Comparison of ENCODE assay signal across 20 mouse cellular contexts in genomic region chr2:145949475-145950068, GRCm38 (mm10). TPM values are rescaled to one million over a fixed set of nuclear protein-coding genes. Genes with fewer than 3 reads are reported as not detected.
DNase-seq lines count a peak whose midpoint lies in the region; ATAC-seq lines count a peak whose summit lies in the region.
"Had no signal": no experiment of that assay in that cellular context is flagged by ENCODE, and none has a peak within 500 bp of the region (broad histone marks: within the 10 kb centered on the region; RNA-seq: fewer than 3 reads in every experiment).

No protein-coding gene starts in this region.

- H3K9ac ChIP-seq in hindbrain, embryonic 14.5 days = no peak overlapping the region
- H3K9ac ChIP-seq in midbrain, embryonic 15.5 days = no peak overlapping the region
- H3K9ac ChIP-seq: embryonic facial prominence, embryonic 15.5 days; heart, embryonic 13.5 days; liver, embryonic 12.5 days had no signal

- no peaks in the 10 kb centered on the region for H3K9me3 ChIP-seq in hindbrain, embryonic 14.5 days (ENCODE audit: control insufficient read depth, low read length)
- no peaks in the 10 kb centered on the region for H3K9me3 ChIP-seq in midbrain, embryonic 15.5 days
- H3K9me3 ChIP-seq: embryonic facial prominence, embryonic 15.5 days; heart, embryonic 13.5 days; liver, embryonic 12.5 days had no signal

- H3K4me2 ChIP-seq in hindbrain, embryonic 14.5 days (replicated peaks) = 0 out of 2 replicates have a peak overlapping the region, but pooled peaks have one; percentile 4
- no peak overlapping the region for H3K4me2 ChIP-seq in midbrain, embryonic 15.5 days
- H3K4me2 ChIP-seq: embryonic facial prominence, embryonic 15.5 days; heart, embryonic 13.5 days; liver, embryonic 12.5 days had no signal

- no peaks in the 10 kb centered on the region for H3K27me3 ChIP-seq in hindbrain, embryonic 14.5 days (ENCODE audit: control insufficient read depth, insufficient read depth, low read length)
- no peaks in the 10 kb centered on the region for H3K27me3 ChIP-seq in midbrain, embryonic 15.5 days (replicated peaks)
- H3K27me3 ChIP-seq: embryonic facial prominence, embryonic 15.5 days; heart, embryonic 13.5 days; liver, embryonic 12.5 days had no signal

- ATAC-seq in hindbrain, embryonic 14.5 days (ENCODE audit: low FRiP score) = peak; percentile 62; the same call in 1 of the 2 replicates
- peak; percentile 70 for ATAC-seq in midbrain, embryonic 15.5 days (replicated peaks)
- ATAC-seq: liver, embryonic 12.5 days had no signal

- H3K36me3 ChIP-seq in hindbrain, embryonic 14.5 days (replicated peaks; ENCODE audit: control insufficient read depth, insufficient read depth) = no peaks in the 10 kb centered on the region
- no peaks in the 10 kb centered on the region for H3K36me3 ChIP-seq in midbrain, embryonic 15.5 days (replicated peaks)
- H3K36me3 ChIP-seq: embryonic facial prominence, embryonic 15.5 days; heart, embryonic 13.5 days; liver, embryonic 12.5 days had no signal

- 0 out of 2 replicates have a peak overlapping the region, but pooled peaks have one; percentile 3 for H3K27ac ChIP-seq in hindbrain, embryonic 14.5 days
- H3K27ac ChIP-seq in midbrain, embryonic 15.5 days = no peak overlapping the region
- H3K27ac ChIP-seq: embryonic facial prominence, embryonic 15.5 days; heart, embryonic 13.5 days; liver, embryonic 12.5 days had no signal

- peaks cover 10% of the 10 kb centered on the region; the same call in 1 of the 2 replicates for H3K4me1 ChIP-seq in hindbrain, embryonic 14.5 days (replicated peaks; ENCODE audit: control insufficient read depth, insufficient read depth, low read length)
- H3K4me1 ChIP-seq in midbrain, embryonic 15.5 days = peaks cover 13% of the 10 kb centered on the region
- H3K4me1 ChIP-seq: embryonic facial prominence, embryonic 15.5 days; heart, embryonic 13.5 days; liver, embryonic 12.5 days had no signal

- peak; percentile 43 for DNase-seq in left cerebral cortex, postnatal 4 days
- no peak for DNase-seq in left cerebral cortex, adult 18-20 months (ENCODE audit: low spot score in 2 of 2)
- no peak for DNase-seq in hindbrain, embryonic 14.5 days (ENCODE audit: low spot score)
- no peak for DNase-seq in right cerebral cortex, adult 2 months (ENCODE audit: low spot score in 2 of 2)
- no peak for DNase-seq in gastrocnemius, postnatal 14 days
- DNase-seq in heart, adult 11 months = no peak
- DNase-seq in spleen, adult 18-20 months = no peak
- DNase-seq: adrenal gland, adult 8-10 months; cerebellum, postnatal 10 days; kidney, adult 9 months; lung, postnatal 14 days; thymus, postnatal 36 days had no signal

- WGBS in hindbrain, embryonic 14.5 days = 14% methylated on average over 11 of the region's 11 CpGs
- 19% methylated on average over 11 of the region's 11 CpGs for WGBS in midbrain, embryonic 15.5 days

- intact Hi-C loops in left cerebral cortex, postnatal 4 days (cut with DNase I) = no loop called here
- intact Hi-C loops in gastrocnemius, postnatal 14 days (cut with DNase I; ENCODE audit: low total_unique reads) = no loop called here

- no peak overlapping the region for H3K4me3 ChIP-seq in hindbrain, embryonic 14.5 days (replicated peaks; ENCODE audit: low read length)
- H3K4me3 ChIP-seq in midbrain, embryonic 15.5 days = no peak overlapping the region
- H3K4me3 ChIP-seq: embryonic facial prominence, embryonic 15.5 days; heart, embryonic 13.5 days; liver, embryonic 12.5 days had no signal

RNA-seq across cellular contexts. Expression of gene Crnkl1, which starts 14.8 kb away (rescaled TPM):
- 10 to 100 TPM; 22.5 to 24.3 TPM for total RNA-seq in left cerebral cortex, postnatal 4 days (2021)
- total RNA-seq in left cerebral cortex, adult 18-20 months (2021) = 10 to 100 TPM; 20.8 to 21.8 TPM
- 25.0 and 25.7 TPM in 2 replicates for polyA plus RNA-seq in hindbrain, embryonic 14.5 days (2014; fragmentation: Nextera tagmentation; extraction: Ambion mirVana)
- 23.8 and 25.1 TPM in 2 replicates for polyA plus RNA-seq in midbrain, embryonic 15.5 days (2015; fragmentation: Nextera tagmentation; extraction: Ambion mirVana)
- total RNA-seq in gastrocnemius, postnatal 14 days (2021) = 10 to 100 TPM; 13.1 TPM

RNA-seq across cellular contexts. Expression of gene Cfap61, which starts 15.0 kb away (rescaled TPM):
- total RNA-seq in left cerebral cortex, postnatal 4 days (2021) = 1 to 10 TPM; 1.8 to 2.4 TPM
- 1 to 10 TPM; 3.4 to 3.6 TPM for total RNA-seq in left cerebral cortex, adult 18-20 months (2021)
- 4.2 and 5.5 TPM in 2 replicates for polyA plus RNA-seq in hindbrain, embryonic 14.5 days (2014; fragmentation: Nextera tagmentation; extraction: Ambion mirVana)
- 3.5 and 3.7 TPM in 2 replicates for polyA plus RNA-seq in midbrain, embryonic 15.5 days (2015; fragmentation: Nextera tagmentation; extraction: Ambion mirVana)
- total RNA-seq in gastrocnemius, postnatal 14 days (2021) = not detected
- total RNA-seq: gastrocnemius, postnatal 4 days; hematopoietic stem cell, adult 5-6 weeks; monocyte, adult 5-6 weeks had no signal
- polyA plus RNA-seq: liver, embryonic 12.5 days; small intestine, adult 2 months had no signal

RNA-seq across cellular contexts. Expression of gene Naa20, which starts 47.7 kb away (rescaled TPM):
- 10 to 100 TPM; 60.9 to 67.9 TPM for total RNA-seq in left cerebral cortex, postnatal 4 days (2021)
- 10 to 100 TPM; 75.5 to 84.4 TPM for total RNA-seq in left cerebral cortex, adult 18-20 months (2021)
- 138 and 139 TPM in 2 replicates for polyA plus RNA-seq in hindbrain, embryonic 14.5 days (2014; fragmentation: Nextera tagmentation; extraction: Ambion mirVana)
- polyA plus RNA-seq in midbrain, embryonic 15.5 days (2015; fragmentation: Nextera tagmentation; extraction: Ambion mirVana) = 116 and 120 TPM in 2 replicates
- 10 to 100 TPM; 42.3 to 45.8 TPM for total RNA-seq in gastrocnemius, postnatal 14 days (2021)
